Mouse (Mus musculus) embryonic fibroblast, embryonic 13.5 days (primary cell): ENCODE data around the gene Ephb3. TPM values are rescaled to one million over a fixed set of nuclear protein-coding genes. Genes with fewer than 3 reads are reported as not detected.

Source experiments
- H3K27ac ChIP-seq: 2 replicates; pipeline ENCODE4 v1.5.1; 2012; ENCODE audit warnings: low read length, control low read depth, inconsistent platforms; ENCODE audit not compliant: insufficient read depth
- H3K4me1 ChIP-seq: 2 replicates; pipeline ENCODE4 v1.6.1; 2011; ENCODE audit warnings: low read length; ENCODE audit not compliant: control insufficient read depth, insufficient read depth
- H3K4me3 ChIP-seq: 2 replicates; pipeline ENCODE4 v1.5.1; 2011; ENCODE audit warnings: mild to moderate bottlenecking, control low read depth, low read length; ENCODE audit not compliant: insufficient read depth
- CTCF ChIP-seq: IDR thresholded peaks from 2 replicates; pipeline ENCODE4 v1.5.1; 2011; ENCODE audit warnings: mild to moderate bottlenecking, control low read depth, low read length, moderate library complexity, borderline replicate concordance; ENCODE audit not compliant: insufficient read depth
- POLR2A ChIP-seq: IDR thresholded peaks from 2 replicates; pipeline ENCODE4 v1.6.1; 2011; ENCODE audit warnings: low read depth, mild to moderate bottlenecking, control low read depth, low read length, moderate library complexity
- polyA plus RNA-seq: library from polyadenylated mRNA; stranded (reverse); fragments of >200 nt; gene quantifications from 2 replicates; pipeline ENCODE4 v1.2.4, GENCODE M21; 2011; ENCODE audit warnings: low read depth; ENCODE audit not compliant: missing spikeins, insufficient read length

The Ephb3 gene
- polyA plus RNA-seq, 1 experiment: 45.5 TPM

- no peak overlapping the region for H3K27ac ChIP-seq
- no peak for TF ChIP-seq POLR2A
- TF ChIP-seq CTCF: no peak
- no peaks in the 10 kb centered on the region for H3K4me1 ChIP-seq
- no peak overlapping the region for H3K4me3 ChIP-seq
Observed at GRCm38 (mm10) chr16:21269775-21270174, 65.2 kb downstream of the Ephb3 start.

- no peak overlapping the region for H3K4me3 ChIP-seq
- H3K27ac ChIP-seq: no peak overlapping the region
- TF ChIP-seq CTCF (no peak), POLR2A (no peak)
- no peaks in the 10 kb centered on the region for H3K4me1 ChIP-seq
Observed at GRCm38 (mm10) chr16:21271773-21272247, 67.3 kb downstream of the Ephb3 start.

DNA sequence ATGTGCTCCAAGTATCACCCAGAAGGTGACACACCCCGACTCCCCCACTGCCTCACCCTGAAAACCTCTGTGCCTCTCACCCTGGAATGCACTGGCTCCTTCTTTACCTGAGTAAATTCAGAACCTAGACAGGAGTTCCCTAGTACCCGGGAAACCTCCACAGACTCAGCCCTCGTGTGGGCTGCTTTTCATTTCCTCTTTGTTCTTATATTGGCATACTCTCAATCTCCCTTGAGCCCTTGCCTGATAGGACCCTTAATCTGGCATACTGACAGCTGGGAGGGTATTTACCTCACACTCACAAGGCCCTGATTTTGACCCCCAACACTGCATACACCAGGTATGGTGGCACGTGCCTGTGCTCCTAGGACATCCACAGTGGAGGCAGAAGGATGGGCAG is 68.2 kb downstream of the Ephb3 start:
- TF ChIP-seq POLR2A: no peak
- no peak for TF ChIP-seq CTCF
- Histone ChIP-seq H3K4me3 (no peak overlapping the region), H3K27ac (no peak overlapping the region), H3K4me1 (no peaks in the 10 kb centered on the region)

Other genes with a start within 250 kb of the Ephb3 start
- not detected in 2 replicates for gene Teddm3, start 50.8 kb upstream of the Ephb3 start, polyA plus RNA-seq
- 27.3 and 29.5 TPM in 2 replicates for gene Vps8, start 218.4 kb downstream of the Ephb3 start, polyA plus RNA-seq